Mouse (Mus musculus) bone marrow, adult 2 months (tissue): Measurements from ENCODE around the gene Efna2.

Source experiments
- CTCF ChIP-seq: fragments of 200-500 bp; IDR thresholded peaks from 2 replicates; pipeline ENCODE4 v1.5.1; 2011; ENCODE audit warnings: low read length, control low read depth; ENCODE audit not compliant: control insufficient read depth, insufficient read depth
- POLR2A ChIP-seq: fragments of 200-500 bp; IDR thresholded peaks from 2 replicates; pipeline ENCODE4 v1.6.1; 2011; ENCODE audit warnings: low read depth, mild to moderate bottlenecking, control low read depth, low read length, borderline replicate concordance; ENCODE audit not compliant: control insufficient read depth

DNA sequence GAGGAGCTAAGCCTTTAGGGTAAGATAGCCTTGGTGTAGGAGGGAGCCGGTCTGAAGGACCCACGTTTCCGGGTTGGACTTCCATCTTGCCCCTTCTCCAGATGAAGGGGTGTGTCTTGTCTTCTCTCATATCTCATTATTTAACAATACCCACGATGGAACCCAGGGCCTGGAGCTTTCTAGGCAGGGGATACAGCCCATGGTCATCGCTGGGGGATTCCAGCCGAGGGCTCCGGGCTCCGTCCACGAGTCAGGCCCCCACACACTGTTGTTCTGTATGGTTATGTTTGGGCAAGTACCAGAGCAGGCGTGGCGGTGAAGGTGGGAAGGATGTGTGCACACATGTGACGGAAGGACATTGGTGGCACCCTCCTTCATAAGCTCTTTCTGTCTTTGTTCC, 35.1 kb upstream of the Efna2 start:
- TF ChIP-seq POLR2A (no peak), CTCF (no peak)
